Mouse (Mus musculus) WW6 (cell line): Measurements from ENCODE around the gene Mrps7.

Source experiments
- DNase-seq: peaks from one replicate; pipeline ENCODE4 v3.0.0-alpha.2; 2013; ENCODE audit warnings: low read depth, low spot score

Mrps7 gene

DNA sequence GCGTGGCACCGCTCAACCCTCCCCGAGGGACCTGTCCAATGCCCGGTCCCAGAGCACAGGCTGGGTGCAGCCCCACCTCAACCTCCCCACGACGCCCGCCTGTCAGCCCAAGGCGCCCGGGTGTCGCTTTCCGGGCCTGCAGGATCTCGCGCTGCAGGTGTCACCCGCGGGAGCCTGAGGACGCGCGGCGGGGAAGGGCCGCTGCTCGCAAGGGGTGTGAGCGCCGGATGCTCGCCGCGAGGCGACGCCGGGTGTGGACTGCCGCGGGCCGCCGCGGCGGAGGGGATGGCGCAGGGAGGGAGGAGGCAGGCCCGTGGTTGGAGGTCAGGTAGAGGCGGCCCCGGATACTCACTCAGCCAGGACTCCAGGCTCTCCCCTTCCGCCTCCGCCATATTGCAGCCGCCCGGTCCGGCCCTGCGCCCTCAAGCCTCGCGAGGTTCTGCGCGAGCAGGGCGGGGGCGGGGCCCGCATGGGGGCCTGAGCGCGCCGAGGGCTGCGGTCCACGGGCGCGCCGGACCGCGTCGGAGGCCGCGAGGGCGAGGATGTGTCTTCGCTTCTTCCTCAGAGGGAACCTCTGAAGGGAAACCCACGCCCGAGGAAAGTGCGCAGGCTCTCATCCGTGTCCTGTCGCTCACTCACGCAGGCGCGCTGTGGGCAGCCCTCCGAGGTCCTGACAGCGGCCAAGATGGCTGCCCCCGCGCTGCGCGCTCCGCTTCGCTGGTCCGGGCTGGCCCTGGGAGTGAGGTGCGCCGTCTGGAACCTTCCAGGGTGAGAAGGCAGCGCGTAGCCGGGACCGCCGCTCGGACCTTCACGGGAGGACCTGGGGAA is at the start of gene Mrps7, which contains the start of gene Gga3:
TSS of gene Mrps7 (plus strand) at position 450 of the 828 bp plus-strand sequence.
TSS of gene Gga3 (minus strand) at position 576 of the 828 bp plus-strand sequence.
- peak; percentile 82 for DNase-seq

DNA sequence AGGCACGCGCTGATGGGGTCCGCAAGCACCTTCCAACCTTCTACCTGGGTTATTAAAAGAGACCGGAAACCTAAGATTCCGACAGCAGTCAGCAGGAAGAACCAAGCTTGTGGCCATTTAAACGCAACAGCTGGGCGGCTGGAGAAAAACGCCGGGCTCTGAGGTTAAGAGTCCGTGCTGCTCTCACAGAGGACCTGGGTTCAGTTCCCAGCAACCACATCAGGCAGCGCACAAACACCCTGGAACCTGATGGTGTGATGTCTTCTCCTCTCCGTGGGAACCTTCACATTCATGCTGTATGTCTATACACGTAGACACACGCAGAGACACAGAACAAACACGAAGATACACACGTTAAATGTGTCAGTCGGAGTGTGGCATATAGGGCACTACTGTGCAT is 48.0 kb upstream of the Mrps7 start:
- no peak for DNase-seq

DNA sequence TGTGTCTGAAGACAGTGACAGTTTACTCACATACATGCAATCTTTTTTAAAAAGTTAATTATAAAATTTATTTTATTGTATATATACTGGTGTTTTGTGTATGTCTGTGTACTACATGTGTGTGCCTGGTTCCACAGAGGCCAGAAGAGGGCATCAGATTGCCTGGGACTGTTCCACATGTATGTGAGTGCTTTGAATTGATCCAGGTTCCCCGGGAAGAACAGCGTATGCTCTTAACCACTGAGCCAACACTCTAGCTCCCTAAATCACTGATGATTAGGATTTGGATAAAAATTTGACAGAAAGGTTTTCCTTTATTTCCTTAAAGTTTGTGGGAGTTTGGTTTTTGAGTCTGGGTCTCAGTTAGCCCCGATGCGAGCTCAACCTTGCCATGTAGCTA is 40.3 kb upstream of the Mrps7 start:
- DNase-seq = no peak

DNA sequence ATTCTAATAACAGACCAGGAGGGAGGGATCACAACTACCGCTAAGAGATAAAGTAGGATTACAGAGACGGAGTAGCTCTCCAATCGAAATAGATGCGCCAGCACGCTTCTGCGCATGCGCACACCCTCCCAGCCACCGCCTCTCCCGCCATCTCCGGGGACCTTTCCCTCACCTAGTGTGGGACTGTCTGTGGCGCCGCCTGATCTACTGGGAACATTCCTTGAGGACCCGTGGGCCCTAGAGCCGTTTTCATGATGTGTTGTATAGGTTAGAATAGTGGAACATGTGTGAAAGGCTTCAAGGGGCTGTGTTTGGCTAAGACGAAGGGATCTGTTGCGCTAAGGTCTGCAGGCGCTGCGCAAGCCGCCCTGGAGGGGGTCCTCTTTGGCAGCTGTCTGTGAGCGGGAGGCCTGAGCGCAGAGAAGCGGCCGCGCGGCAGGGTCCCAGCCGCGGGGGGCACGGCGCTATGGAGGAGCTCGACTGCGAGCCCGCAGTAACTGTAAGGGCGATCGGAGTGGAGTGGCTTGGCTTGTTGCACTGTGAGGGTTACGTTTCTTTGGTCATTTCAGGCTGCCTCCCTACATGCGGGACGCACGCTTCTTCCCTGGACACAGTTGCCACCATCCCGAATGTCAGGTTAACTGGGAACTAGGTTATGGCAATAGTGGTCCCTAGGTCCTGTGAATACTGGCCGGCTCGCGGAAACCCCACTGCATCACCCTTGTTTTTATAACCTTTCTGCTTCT is 39.5 kb upstream of the Mrps7 start, which contains the start of gene Nup85:
TSS of gene Nup85 (plus strand) at position 371 of the 746 bp plus-strand sequence.
- DNase-seq = peak; percentile 90

DNA sequence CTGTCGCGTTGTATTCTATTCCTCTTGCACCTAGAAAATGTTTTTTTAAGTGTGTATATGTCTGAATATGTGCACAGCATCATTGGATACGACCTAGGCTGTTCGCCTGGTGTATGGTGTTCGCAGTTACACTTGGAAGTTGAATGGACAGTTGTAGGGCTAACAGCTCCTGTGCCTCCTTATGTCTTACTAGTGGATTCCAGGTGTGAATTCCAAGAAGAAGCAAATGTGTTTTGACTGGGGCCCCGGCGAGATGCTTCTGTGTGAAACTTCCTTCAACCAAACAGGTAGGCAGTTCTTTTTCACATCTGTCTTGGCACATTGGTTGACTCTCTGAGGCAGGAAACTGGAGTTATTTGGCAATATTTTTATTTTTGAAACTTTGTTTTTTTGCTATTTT is 38.8 kb upstream of the Mrps7 start:
- DNase-seq = no peak

DNA sequence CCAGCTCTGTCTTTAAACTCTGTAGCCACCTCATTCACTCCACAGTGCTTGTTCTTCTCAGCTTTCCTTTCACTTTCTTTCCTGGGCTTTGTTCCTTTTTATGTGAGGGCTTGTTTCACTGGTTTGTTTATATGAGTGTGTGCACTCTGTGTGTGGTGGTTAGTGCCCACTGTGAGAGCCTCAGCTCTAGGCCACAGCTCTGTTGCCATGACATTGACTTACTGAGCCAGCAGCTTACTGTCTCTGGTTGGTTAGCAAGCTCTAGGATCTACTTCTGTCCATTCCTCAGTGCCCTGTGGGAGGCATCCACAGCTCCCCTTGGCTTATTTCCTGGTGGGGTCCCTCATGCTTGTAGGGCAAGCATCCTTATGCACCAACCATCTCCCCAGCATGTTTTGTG is 24.6 kb upstream of the Mrps7 start:
- DNase-seq = no peak

DNA sequence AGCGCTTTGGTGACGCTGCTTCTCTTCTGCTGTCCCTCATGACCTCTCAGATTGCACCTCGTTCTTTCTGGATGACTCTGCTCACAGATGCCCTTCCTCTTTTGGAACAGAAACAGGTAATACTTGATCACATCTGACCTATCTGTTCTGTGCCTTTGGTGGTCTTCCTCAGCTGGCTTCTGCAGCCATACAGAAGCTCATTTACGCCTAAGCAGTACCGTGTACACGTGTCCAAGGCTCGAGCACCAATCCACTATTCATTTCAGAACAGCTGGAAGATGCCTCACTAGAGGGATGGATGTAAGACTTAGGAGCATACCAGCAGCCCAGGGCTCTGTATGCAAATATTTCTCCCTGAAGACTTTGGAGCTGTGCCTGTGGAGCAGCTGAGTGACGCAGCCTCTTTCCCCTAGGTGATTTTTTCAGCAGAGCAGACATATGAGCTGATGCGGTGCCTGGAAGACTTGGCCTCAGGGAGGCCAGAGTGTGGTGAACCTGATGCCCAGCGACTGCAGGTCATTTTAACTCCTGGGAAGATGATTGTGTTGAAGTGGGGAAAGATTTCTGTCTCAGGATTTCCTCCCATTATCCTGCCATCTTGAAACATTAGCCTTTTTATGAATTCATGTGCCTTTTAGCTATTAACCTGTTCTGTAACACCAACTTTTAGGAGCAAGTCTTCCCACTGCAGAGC is 20.7 kb upstream of the Mrps7 start:
- DNase-seq = no peak

DNA sequence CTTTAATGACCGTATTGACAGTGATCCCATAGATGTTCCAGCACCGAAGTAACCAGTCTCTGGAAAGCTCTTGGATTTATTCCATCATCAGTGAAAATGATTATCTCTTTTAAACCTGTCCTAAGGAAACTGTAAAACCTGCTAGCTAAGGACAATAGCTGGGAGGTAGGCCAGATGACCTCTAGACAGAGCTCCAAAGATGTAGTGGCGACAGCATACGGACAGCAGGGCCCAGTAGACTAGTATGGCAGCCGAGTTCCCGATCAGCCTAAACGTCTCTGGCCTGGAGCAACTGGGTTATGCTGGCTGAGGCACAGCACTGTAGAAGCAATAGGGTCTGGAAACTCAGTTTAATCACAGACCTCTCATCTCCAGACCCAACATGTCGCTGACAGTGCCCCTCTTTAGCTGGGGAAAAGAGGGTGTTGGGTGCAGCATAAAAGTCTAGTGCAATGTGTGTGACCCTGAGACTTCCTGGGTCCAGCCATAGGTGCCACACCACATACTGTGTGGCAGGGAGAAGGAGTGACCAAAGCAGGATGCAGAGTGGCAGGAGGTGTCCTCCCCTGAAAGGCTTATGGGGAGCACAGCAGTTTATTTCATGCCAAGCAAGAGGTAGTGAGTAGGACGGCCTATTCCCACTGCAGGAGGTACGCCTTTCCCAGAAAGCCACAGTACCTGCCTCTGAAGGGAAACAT is 19.2 kb upstream of the Mrps7 start:
- DNase-seq = no peak

DNA sequence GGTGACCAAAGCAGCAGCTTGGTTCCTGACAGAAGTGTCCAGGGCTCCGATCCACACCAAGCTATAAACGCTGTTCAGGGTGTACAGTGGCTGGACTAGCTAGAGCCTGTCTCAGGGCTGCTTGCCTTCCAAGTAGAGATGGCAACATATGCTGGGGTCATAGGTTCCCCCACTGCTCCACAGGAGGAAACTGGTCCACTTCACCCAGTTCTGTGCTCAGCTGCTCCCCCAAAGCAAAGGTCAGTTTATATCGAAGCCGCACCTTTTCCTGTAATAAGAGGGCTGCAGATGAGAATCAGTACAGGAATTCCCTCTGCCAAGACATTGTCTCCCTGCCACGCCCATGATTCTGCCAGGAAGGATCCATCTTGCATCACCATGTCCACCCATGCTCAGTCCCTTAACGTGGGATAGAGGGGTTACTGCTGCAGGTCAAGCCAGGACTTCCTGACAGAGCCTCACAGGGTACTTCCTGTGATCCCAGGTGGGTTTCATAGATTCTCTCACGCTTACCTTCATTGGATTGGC is 18.1 kb upstream of the Mrps7 start:
- DNase-seq = no peak

DNA sequence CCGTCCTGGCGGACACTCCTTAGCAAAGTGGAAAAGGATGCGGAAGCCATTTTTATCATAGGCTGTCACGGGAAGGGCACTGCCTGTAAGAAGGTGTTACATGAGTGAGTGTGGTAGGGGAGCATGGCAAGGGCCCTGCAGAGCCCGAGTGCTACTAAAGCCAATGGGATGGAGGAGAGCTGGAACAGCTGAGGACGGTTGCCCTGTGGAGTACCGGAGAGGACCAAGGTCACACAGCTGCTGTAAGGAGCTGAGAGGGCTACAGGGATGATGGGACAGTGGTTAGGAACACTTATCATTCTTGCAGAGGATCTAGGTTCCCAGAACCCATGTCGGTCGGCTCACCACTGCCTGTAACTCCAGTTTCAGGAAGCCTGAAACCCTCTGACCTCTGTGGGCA is 17.3 kb upstream of the Mrps7 start:
- no peak for DNase-seq

DNA sequence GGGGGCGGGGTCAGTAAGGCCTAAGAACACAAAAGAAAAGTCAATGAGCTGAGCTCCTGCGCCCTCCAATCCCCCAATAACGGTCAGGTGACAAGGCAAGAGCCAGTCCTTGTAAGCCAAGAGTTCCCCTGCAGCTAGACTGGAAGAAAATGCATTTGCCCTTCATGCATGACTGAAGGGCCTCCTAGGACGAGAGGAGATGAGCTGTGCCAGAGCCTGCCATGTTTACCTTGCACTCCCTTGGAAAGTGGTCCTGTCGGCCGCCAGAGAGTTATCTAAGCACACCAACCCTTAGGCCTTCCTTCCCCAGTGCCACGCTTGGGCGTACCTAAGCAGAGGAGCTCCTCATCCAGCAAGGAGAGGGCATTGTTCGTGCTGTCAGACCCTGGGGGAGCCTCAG is 15.7 kb upstream of the Mrps7 start:
- DNase-seq = no peak

DNA sequence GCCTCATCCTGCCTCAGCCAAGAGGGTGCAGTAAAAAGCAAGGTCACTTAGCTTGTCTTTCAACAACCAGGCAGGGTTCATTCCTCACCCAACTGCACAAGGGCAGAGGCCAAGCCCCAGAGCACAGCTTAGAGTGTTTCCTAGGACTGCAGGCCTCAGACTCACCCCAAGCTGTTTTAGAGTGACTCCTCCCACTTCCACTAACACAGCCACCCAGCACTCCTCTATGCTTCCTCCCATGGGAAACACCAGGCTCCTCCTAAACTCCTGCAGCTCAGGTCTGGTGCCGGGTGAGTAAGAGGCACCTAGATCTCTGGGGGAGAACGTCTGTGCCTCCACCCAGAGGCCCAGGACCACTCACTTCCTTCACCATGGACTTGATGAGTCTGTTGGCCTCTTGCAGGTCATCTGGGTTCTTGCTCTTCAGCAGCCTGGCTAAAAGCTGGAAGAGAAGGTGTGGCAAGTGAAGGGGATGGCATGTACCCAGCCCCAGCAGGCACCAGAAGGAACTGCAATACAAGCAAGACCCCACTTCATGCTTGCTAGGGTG is 13.1 kb upstream of the Mrps7 start:
- DNase-seq = no peak

DNA sequence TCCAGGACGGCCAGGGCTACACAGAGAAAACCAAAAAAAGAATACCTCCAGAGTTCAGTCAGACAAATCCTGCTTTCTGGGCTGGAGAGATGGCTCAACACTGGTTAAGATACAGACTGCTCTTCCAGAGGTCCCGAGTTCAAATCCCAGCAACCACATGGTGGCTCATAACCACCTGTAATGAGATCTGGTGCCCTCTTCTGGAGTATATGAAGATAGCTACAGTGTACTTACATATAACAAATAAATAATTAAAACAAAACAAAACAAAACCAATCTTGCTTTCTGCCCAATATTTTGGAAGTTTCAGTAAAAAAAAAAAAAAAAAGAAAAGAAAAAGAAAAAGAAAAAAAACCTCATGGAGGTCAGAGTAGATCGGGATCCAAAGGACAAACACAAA is 8.5 kb upstream of the Mrps7 start:
- no peak for DNase-seq

DNA sequence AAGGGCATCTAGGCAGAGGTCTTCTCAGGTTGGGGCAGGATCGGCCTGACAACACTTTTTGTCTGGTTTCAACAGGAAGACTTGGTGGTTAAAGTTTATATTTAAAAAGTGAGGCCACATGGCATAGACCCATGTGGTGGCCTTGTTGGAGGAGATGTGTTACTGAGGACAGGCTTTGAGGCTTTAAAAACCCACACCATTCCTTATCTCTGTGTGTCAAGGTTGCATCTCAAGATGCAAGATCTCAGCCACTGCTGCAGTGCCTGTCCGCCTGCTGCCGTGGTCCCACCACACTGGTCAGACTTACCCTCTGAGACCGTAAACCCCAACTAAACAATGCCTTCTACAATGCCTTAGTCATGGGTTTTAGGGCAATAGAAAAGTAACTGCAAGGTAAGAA is 5.4 kb upstream of the Mrps7 start:
- DNase-seq = no peak

DNA sequence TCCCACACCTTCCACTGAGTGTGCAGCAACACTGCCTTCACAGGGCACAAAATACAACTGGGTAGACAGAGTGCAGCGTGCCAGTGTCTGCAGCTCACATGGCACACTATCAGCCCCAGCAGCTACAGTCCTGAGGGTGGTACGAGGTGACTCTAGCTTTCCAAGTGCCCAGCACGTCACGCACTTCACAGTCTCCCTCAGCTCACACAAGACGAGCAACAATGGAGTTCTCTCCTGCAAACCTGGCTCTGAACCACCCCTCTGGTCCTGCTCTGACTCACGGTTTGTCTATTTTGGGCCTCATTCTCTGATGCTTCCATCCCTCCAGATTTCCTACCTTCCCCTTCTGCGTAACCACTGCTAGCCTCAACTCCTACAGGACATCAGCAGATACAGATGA is 4.0 kb upstream of the Mrps7 start:
- DNase-seq = no peak

DNA sequence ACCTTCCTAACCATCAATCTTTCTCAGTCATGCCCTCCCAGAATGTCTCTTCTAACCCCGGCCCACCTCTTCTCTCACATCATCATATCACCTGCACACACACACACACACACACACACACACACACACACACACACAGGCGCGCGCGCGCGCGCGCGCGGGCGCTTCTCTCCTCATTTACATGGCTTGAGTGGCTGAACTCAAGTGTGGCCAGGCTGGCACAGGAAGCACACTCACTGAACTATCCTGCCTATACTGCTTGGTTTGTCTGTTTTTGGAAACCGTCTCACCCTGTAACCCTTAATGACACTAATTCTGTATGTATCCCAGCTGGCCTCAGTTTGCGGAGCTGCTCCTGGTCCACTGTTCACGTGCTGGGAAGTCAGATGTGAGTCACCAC is 3.0 kb upstream of the Mrps7 start:
- DNase-seq = no peak

DNA sequence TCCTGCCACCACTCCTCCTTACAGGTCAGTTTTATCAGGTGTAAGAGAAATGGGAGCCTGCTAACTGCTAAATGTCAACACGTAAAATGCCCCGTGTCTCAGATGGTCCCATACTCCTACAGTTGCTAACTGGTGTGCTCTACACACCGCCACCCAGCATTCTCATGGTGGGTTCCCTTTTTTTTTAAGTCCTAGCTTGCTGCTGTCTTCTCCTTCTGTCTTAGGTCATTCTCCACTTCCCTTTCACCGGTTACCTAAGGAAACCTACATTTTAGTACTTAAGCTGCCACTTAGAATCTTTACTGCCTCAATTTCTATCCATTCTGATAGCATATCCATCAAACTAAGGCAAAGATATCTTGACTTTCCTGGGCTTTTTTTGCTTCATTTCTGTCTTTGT is 2.6 kb upstream of the Mrps7 start:
- DNase-seq = no peak

DNA sequence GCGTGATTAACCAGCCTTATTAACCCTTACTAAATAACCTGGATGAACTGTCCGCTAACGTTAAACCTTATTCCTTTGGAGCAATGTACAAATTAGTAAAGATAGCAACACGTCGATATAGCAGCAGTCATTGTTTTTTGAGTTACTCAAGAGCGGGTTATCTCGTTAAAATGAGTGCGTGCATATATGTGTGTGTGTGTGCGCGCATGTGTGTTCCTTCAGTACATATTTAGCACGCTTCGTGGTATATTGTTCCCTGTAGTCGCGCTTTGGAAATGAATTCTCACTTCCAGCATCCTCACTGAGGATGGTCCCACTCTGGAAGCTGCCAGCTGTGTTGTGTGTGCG is 623 bp upstream of the Mrps7 start:
- no peak for DNase-seq

DNA sequence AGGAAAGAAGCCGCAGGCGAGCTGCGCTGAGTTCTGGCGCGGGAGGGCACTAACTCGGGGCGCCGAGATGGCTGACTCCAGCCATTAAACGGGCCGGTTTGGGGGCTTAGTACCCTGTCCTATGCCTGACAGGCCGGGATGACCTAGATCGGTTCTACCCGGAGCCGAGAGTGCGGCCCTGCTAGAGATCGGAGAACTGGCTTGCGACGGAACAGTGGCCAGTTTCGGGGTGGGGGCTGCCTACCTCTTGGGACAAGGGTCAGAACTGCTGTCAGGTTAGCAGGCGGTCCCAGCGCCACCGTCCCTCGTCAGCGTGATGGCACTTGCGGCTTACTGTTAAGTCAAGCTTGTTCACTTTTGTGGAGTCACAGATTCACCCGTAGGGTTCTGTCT is 575 bp downstream of the Mrps7 start:
- no peak for DNase-seq

DNA sequence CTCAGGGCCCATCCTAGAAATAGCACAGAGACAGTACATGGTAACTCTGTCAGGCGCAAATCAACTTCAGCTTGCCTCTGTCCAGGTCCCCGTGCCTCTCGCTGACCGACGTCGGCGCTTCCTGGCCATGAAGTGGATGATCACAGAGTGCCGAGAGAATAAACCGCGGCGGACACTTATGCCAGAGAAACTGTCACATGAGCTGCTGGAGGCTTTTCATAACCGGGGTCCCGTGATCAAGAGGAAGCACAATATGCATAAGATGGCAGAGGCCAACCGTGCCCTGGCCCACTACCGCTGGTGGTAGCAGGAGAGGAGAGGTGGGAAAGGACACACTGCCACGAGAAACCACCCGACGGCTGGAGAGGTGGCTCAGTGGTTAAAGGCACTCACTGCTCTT is 3.0 kb downstream of the Mrps7 start:
- DNase-seq = no peak
